Mouse (Mus musculus) activated CD4-positive, CD25-positive, alpha-beta regulatory T cell, adult 9 weeks (primary cell): ENCODE data around the gene Gm7682. TPM values are rescaled to one million over a fixed set of nuclear protein-coding genes. Genes with fewer than 3 reads are reported as not detected.

Experiments used
- polyA plus RNA-seq: library from polyadenylated mRNA; unstranded; fragments of 100-300 nt; shearing (Covaris generic); gene quantifications from one replicate; pipeline ENCODE4 v1.2.1, GENCODE M21; 2017

Gm7682 gene
- not detected for polyA plus RNA-seq

DNA sequence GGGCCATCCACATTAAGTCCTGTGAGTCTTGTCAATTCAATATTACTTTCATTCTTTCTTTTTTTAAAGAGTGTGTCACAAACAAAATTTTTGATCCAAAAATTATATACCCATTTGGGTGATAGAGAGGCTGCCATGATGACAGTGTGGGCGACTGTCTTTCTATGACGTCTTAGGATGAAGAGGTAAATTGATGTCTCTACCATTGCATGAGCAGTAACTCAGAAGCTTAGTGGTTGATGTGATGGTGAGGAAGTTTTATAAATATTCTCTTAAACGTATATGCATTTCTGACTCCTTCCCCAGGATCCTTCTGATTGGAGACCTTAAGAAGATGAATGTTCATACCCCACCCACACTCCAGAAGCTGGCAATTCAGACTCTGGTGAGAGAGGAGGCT lies at the start of gene Gm7682:
Gene Gm7682, plus strand, starts transcription at position 301 of the 400 bp plus-strand sequence.

Other genes with a start within 250 kb of the Gm7682 start
- not detected for gene Gm3106, start 227.8 kb upstream of the Gm7682 start, polyA plus RNA-seq
- not detected for gene A430089I19Rik, start 139.0 kb upstream of the Gm7682 start, polyA plus RNA-seq
- not detected for gene Gm6502, start 131.3 kb upstream of the Gm7682 start, polyA plus RNA-seq
- gene AA792892, start 106.0 kb upstream of the Gm7682 start, polyA plus RNA-seq, result not detected
- not detected for gene Gm3139, start 80.5 kb downstream of the Gm7682 start, polyA plus RNA-seq
- not detected for gene Gm3147, start 170.6 kb downstream of the Gm7682 start, polyA plus RNA-seq
- gene Gm6509, start 178.2 kb downstream of the Gm7682 start, polyA plus RNA-seq, result not detected
- gene Gm6205, start 202.6 kb downstream of the Gm7682 start, polyA plus RNA-seq, result not detected